Mouse (Mus musculus): Measurements from ENCODE around the gene Lin28a. TPM values are rescaled to one million over a fixed set of nuclear protein-coding genes. Genes with fewer than 3 reads are reported as not detected.
A peak's percentile ranks its signal among the peaks of the same experiment; 100 is the strongest.
"Not testable (repeated sequence)": the region's sequence is repeated elsewhere in the genome, so short reads cannot be mapped to it uniquely, and the experiment has no call there.

The Lin28a gene
- total RNA-seq, 2 experiments from 2014 or later = not detected

DNA sequence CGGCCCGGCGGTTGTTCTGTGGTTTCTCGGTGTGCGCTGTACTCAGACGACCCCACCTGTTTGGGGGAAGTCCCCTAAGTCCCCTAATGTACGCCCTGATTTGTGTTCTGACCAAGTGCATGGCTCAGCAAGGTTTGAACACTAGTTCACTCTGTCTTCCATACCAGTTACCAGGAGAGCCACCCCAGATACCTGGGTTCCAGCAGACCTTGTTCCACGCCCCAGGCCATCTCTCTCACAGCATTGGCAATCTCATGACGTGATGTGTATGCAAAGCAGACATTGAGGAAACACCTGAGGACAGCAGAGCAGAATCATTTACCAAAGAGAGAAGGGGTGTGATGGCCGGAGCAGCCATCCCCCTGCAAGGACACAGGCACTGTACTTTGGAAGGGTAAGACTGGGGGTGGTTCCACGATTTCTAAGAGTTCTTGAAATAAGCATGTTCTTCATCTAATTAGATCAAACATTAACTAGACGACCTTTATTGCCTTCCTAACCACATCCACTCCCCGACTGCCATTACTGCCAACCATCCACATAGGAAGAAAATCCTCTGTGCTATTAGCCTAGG is 27.5 kb downstream of the Lin28a start:
- intact Hi-C loops (cut with DNase I) = no loop called here
- no peak for DNase-seq (ENCODE audit: low spot score in 2 of 2)

DNA sequence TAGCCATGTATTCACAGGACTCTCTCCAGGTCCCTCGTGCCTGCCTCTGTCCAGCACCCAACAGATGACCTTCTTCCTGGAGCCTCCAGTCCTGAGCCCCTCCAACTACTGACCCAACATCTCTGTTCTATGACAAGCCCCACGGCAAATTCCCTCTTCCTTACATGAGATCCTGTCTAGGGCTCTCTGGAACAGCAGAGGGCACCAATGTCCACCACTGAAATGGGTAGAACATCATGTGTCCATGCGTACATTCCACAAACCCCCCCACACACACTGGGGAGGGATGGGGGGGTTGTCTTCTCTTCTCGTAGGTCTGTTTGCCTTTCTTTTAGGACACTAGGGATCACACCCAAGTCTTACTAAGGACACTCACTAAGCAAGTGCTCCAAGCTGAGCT is 28.6 kb downstream of the Lin28a start:
- DNase-seq (ENCODE audit: low spot score in 2 of 2) = peak in 1 of 2 experiments; percentile 22
- intact Hi-C loops (cut with DNase I) = no loop called here

DNA sequence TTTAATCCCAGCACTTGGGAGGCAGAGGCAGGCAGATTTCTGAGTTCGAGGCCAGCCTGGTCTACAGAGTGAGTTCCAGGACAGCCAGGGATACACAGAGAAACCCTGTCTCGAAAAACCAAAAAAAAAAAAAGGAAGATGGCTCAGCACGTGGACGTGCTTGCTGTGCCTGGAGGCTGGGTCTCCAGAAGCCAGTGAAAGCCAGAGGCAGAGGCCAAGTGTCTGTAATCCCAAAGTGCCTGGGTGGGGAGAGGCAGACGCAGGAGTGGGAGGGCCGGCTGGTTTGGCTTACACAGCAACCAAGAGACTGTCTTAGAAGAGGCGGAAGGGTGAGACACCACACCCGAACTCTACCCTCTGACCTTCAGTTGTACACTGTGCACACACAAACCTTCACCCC is 30.4 kb downstream of the Lin28a start:
- DNase-seq (ENCODE audit: low spot score in 2 of 2); intact Hi-C loops (cut with DNase I): not testable (repeated sequence)

DNA sequence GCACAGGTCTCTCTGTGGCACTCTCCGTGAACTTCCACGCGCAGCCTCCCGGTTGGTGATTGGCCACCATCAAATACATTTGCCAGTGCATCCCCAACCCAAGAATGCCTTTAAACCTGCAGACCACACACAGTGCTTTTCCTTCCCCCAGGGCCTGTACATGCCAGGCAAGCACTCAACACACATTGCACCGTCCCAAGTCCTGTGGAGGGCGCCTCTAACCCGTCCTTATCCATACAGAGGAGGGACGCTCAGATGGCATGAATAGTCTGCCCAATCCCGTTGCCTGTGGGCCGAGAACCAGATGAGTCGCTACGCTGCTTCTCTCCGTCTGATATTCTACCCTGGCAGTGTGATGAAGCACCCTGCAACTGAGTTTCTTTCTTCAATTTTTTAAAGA is 35.7 kb downstream of the Lin28a start:
- DNase-seq (ENCODE audit: low spot score in 2 of 2) = no peak
- intact Hi-C loops (cut with DNase I) = no loop called here

DNA sequence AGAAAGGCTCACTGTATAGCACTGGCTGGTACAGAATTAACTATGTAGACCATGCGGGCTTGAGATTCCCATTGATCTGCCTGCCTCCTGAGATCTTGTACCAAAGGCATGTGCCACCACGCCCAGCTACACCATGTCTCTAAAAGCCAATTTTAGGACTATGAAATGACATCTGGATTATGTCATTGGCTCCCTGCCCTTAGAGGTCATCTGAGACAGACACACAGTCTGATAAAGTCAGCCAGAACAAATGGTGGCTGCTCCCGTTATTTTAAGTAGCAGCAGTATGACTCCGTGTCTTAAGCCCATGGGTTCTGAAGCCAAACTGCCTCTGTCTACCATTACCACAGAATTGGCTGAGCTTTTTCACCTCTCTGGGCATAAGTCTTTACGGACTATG is 38.1 kb downstream of the Lin28a start:
- no peak for DNase-seq (ENCODE audit: low spot score in 2 of 2)
- intact Hi-C loops (cut with DNase I) = no loop called here

DNA sequence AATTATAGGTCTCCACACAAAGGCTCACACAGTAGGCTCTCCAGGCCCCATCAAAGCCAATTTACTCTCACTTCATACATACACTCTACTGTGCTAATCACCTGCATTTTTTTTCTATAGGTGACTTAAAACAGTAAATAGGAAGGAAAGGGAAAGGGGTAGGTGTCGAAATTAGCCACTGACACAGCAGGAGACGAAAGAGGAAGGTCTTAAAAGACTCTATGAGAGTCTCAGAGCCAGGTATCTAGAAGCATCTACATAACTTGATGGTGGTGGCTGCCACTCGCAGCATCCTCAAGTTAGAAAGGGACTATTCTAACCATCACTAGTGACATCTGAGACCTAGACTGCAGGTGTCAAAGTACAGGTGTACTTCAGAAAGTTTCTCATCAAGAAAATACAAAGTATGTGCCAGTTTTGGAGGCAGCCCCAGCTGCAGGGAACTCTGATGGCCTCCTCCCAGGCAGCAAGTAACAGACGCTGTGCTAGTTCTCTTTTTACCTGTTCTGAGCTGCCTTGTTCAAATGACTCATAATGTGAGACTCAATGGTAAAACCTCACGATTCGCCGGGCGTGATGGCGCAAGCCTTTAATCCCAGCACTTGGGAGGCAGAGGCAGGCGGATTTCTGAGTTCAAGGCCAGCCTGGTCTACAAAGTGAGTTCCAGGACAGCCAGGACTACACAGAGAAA is 40.5 kb downstream of the Lin28a start:
- no peak for DNase-seq (ENCODE audit: low spot score in 2 of 2)
- intact Hi-C loops (cut with DNase I) = no loop called here

DNA sequence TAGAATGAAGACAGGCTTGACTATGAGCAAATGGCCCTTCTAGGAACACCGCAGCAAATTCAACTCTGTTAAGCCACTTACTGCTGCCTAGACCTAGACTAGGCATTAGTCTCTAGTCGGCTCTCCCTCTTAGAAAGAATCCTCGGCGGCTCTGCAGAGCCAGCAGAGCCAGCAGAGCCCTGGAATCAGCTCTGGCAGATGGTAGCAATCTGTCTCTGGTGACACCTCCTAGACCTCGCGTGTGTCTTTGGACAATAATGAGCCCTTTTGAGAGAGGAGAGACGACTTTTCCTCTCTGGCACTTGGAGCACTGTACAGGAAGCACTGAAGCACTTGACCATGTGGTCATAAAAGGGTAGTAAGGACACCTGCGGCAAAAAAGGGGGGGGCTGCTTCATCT is 46.9 kb downstream of the Lin28a start:
- intact Hi-C loops (cut with DNase I) = no loop called here
- no peak for DNase-seq (ENCODE audit: low spot score in 2 of 2)

DNA sequence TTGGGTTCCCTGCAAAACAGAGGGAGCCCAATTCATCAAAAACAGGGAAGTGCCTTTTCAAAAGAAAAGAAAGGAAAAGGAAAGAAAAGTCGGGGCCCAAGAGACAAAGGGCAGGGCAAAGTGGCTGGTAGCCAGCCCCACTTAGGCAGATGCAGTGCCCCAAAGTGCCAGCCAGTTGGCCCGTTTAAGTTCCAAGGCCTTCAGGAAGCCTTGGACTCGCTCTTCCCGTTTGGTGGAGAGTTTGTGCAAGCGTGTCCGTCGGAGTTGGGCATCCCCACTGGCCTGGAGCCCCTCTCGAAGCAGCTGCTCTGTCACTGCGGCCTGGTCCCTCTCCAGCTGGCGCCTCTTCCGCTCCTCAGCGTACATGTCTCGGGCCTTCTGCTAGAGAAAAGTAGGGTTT is 47.8 kb downstream of the Lin28a start:
- intact Hi-C loops (cut with DNase I) = no loop called here
- no peak for DNase-seq (ENCODE audit: low spot score in 2 of 2)

DNA sequence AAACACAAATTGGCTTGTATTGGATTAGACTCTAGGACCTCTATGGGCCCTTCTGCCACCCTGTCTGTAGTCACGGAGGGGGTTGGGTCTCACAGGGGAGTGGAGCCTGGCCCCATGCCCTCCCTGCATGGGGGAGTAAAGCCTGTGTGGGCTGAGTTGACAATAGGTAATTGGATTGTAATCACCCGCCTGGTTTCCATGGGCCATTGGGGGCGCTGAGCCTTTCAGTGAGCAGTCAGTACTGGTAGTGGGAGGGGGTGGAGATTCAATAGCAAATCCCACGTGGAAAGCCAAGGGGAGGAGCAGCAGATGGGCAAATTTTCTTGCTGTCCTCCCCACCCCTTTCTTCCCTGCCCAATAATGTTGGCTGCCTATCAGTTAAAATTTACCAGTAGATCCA is 48.4 kb downstream of the Lin28a start:
- intact Hi-C loops (cut with DNase I) = no loop called here
- peak; percentile 15 to 23 for DNase-seq (ENCODE audit: low spot score in 2 of 2)

DNA sequence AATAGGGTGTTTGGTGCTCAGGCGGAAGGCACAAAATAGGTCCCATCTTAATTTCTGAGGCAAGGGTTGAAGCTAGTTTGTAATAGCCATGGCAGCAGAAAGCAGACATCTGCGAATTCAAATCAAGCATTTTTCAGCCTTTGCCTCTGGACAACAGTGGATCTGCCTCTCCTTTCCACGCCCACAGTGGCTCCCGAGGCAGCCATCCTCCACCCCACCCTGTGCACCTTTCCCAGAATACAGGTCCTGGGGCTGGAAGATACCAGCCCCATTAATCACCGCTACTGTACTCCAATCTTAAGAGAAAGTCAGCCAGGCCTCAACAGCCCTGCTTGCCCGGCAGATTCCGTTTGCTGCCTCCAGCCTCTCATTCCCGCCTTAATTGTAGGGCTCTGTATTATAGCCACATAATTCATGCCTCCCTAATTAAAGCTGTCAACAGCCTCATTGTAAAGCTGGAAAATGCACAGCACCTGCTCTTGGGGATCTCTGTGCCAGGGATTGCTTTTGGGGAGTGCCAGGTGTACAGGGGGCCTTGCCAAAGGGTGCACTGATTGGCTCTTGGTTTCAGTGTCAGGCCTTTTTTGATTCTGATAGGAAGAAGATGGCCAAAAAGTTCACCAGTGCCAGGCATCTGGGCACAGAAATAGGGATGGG is 49.4 kb downstream of the Lin28a start:
- intact Hi-C loops (cut with DNase I) = loop anchor here (5.0 kb wide), 1 partner anchor 57 kb away; no protein-coding TSS in a partner anchor
- peak in 1 of 2 experiments; percentile 11 for DNase-seq (ENCODE audit: low spot score in 2 of 2)

DNA sequence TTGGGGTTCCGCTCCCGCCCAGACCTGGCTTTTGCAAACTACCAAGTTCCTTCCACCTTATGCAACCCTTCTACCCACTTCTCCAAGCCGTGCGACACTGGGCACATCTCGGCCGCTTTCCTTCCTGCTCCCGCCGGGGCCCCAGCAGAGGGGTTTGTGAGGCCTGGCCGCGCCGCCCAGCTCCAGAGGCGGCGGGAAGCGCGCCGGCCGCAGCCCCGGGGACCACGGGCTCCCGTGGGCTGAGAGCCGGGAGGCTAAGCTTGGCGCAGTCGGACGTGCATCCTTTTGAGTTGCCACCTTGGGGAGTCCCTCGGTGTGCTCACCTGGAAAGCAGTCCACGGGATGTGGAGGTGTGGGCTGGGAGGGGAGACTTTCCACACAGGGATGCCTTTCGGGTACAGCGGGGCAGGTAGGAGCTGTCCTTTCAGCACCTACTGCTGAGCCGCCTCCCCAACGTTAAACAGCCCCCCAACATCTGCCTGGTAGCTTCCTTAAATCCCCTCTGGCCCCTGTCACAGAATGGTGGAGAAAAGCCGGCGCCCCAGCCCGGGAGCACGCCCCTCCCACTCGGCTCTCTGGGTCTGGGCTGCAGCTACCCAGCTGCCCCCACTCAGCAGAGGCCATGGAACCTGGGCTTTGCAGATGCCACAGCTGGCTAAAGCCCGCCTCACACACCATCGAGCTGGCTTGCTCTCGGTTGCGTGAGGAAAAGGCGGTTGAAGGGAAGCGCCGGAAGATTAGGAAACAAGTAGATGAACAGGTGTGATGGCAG is 50.3 kb downstream of the Lin28a start, which contains the start of gene Hmgn2:
Gene Hmgn2 (minus strand): TSS at position 501 of the 772 bp plus-strand sequence.
- intact Hi-C loops (cut with DNase I) = loop anchor here (5.0 kb wide), 1 partner anchor 56 kb away; no protein-coding TSS in a partner anchor
- DNase-seq (ENCODE audit: low spot score in 2 of 2) = peak; percentile 43 to 47

DNA sequence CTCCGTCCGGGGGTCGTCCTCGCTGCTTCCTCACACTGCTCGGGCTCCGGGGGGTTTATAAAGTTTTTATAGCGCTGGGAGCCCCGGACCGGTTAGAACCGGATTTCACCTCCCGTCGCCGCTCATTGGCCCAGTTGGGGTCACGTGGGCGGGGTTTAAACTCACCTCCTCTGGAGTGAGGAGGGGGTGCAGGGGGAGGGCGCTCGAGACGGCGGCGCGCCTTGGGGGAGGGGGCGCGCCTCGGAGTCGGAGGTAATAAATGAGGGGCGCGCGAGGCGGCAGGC is 50.8 kb downstream of the Lin28a start:
- intact Hi-C loops (cut with DNase I) = loop anchor here (5.0 kb wide), 1 partner anchor 56 kb away; no protein-coding TSS in a partner anchor
- peak; percentile 95 to 98 for DNase-seq (ENCODE audit: low spot score in 2 of 2)

DNA sequence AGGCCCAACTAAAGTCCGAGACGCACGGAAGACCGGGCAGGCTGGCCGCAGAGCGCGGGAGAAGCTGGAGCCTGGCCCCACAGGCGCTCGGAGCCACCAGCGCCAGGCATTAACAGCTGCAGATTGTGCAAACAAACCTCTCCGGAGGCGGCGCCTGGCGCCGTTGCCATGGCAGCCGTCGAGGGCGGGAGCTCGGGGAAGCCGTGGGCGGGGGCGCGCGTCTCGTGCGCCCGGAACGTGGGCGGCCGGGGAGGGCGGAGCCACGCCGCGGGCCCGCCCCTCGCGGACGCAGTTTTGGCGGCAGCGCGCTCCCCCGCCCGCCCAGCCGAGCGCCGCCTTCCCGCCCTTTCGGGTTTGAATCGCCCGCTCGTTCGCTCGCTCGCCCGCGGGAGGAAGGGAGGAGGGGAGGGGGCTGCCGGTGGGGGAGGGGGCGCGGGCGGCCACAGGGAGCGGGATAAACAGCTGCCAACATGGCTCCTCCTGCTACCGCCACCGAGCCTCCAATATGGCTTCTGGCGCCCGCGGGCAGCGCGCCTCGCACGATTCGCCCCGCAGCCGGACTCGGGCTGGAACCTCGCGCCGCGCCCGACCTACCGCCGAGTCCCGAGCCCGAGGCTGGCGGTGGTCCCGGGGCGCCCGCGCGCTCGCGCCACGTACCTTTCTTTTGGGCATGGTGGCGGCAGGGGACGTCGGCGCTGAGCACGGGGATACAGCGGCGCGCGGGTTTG is 51.3 kb downstream of the Lin28a start:
- intact Hi-C loops (cut with DNase I) = loop anchor here (5.0 kb wide), 1 partner anchor 55 kb away; no protein-coding TSS in a partner anchor
- peak; percentile 97 to 98 for DNase-seq (ENCODE audit: low spot score in 2 of 2)

DNA sequence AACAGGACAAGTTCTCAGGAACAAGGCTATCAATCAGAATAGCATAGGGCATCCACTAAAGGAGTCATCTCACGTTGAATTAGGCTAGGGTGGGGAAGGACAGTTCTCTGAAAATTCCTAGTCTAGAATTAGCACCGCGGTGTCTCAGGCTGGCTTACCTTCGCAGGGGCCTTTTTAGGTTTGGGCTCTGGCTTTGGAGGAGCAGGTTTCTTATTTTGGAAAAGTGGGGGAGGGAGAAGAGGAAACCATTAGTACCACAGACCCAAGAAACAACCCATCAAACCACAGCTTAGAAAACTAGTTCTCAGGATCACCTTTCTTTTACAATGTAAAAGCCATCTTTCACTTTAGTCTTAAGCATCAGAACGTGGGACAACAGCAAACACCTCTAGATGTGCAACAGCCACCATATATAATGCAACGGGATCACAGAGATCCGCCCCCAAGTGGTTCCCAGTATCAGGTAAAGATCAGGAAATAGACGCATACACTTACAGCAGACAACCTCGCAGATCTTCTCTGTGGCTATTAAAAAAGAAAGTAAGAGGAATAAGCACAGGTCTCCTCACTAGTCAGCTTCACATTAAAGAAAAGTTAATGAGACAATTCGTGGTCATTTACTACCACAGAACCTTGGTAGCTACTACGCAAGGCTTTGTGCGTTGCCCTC is 52.2 kb downstream of the Lin28a start:
- no peak for DNase-seq (ENCODE audit: low spot score in 2 of 2)
- intact Hi-C loops (cut with DNase I) = loop anchor here (5.0 kb wide), 1 partner anchor 54 kb away; no protein-coding TSS in a partner anchor

DNA sequence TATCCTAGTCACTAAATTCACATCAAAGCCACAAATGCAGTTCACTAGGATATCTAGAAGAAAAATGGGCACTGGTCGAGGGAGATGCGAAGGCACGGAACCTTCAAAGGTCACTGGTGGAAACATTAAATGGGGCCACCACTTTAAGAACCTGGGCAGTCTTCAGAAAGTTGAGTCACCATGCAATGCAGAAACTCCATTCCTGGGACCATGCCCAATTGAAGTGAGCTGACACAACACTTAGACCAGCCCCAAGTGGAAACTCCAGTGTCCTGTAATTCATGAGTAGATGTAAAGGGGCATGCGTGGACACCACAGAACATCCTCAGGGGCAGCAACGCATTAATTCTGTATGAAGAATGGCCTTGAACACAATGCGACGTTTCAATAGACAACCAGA is 56.1 kb downstream of the Lin28a start:
- DNase-seq (ENCODE audit: low spot score in 2 of 2) = no peak
- intact Hi-C loops (cut with DNase I) = no loop called here

DNA sequence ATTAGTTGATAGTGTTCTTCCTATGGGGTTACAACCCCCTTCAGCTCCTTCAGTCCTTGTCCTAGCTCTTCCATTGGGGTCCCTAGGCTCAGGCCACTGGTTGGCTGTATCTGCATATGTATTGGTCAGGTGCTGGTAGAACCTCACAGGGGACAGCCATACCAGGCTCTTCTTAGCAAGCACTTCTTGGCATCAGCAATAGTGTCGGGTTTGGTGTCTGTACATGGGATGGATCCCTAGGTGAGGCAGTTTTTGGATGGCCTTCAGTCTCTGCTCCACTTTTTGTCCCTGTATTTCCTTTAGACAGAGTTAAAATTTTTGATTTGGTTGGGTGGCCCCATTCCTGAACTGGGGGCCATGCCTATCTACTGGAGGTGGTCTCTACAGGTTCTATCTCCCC is 59.8 kb downstream of the Lin28a start:
- intact Hi-C loops (cut with DNase I) = no loop called here
- DNase-seq (ENCODE audit: low spot score in 2 of 2) = no peak

DNA sequence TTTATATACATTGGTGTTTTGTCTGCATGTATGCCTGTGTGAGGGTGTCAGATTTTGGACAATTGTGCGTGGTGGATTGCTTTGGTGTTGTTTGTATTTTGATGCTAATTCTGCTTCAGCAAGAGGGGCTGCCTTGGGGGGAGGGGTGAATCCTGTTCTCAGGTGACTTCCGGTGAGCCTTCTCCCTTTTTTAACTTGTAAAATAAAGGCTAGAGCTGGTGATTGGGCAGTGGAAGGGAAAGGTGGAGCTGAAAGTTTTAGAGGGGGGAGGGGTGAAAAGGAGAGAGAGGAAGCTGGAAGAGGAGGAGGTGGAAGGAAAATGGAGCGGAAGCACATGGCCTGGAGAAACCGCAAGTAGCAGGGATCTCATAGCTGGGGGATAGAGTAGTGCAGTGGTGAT is 62.3 kb downstream of the Lin28a start:
- no peak for DNase-seq (ENCODE audit: low spot score in 2 of 2)
- intact Hi-C loops (cut with DNase I) = no loop called here
